Mouse (Mus musculus): ENCODE measurements at regions not wholly inside any gene's neighbourhood (a gene's known extent, or its start where the extent isn't known, plus 50 kb on each side); places are given as distances from the start of the nearest gene placed in this dataset.

DNA sequence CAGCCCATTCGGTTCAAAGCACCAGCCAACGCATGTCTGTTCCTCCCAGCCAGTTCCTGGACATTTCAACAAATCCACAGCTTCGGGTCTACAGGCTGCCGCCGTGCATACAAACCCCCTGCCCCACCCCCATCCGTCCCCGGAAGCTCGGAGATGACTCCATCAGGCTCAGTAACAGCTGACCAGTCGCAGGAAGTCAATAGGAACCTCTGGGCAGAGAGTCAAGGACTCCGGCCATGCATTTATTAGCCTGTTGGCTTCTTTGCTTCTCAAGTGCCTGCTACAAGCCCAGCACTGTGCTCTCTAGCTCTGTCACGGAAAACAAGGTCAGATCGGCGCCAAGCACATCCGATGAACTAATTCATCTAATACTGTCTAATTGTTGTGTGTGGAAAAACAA, 80.4 kb upstream of the Tmem132d start:
- TF ChIP-seq CTCF (IDR thresholded peaks at IDR 0.05; ENCODE audit: low read depth): no peak
- no peak for TF ChIP-seq EP300 (optimal IDR thresholded peaks at IDR 0.05)

All from stomach, postnatal 0 days (tissue).